Mouse (Mus musculus): Measurements from ENCODE around the gene Gfpt1.

GRCm38 (mm10) chr6:87119066-87119837 is 76.6 kb downstream of the Gfpt1 start:
- peak; percentile 22; the same call in 1 of the 2 replicates for TF ChIP-seq POLR2A (IDR thresholded peaks at IDR 0.05; ENCODE audit: low read depth, low read length)
- no peak for TF ChIP-seq CTCF (IDR thresholded peaks at IDR 0.05; ENCODE audit: extremely low read depth, insufficient read depth, insufficient read length, insufficient replicate concordance)

Data from spleen, adult 2 months (tissue).